Mouse (Mus musculus): Measurements from ENCODE around the gene Atp2b2.
"Not testable (repeated sequence)": the region's sequence is repeated elsewhere in the genome, so short reads cannot be mapped to it uniquely, and the experiment has no call there.

Gene Atp2b2

DNA sequence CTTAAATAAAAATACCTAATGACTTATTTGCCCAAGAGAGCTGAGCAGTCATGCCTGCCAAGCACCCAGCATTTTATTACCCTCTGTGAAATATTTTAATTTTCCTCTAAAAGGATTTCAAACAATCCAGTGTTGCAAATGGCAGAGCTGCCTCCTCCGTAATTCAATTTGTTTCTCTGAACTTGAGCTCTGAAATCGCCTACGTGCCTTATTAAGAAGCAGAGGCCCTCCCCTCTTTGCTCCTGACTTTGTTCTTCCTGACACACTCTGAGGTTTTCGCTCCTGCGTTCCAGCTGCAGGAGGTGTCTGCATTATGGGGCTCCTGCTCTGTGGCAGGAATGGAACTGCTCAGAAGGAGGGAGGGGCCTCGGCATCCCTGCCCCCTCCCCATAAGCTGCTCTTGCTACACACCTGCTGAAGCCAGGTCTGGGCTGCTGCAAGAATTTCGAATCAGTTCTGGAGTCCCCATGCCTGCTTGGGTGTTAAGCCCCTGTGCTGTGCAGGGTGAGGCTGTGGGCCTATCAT is 264.1 kb downstream of the Atp2b2 start:
- no peak for DNase-seq

DNA sequence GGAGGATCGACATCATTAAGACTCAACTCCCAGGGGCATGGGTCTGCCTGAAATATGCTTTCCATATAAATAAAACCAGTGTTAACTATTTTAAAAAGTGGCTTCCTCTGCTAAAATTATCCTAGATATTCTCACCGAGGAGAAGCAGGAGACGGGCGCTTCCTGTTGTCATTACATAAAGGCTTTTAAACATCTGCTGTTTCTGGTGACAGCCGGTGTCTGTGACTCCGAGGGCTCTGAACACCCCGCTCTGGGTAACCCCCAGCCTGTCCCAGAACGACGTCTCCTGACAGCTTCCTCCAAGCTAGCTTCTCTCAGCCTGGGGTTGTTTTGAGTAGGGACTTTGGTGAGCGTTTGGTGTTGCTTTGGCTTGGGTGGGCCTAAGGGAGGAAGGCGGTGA is 273.6 kb downstream of the Atp2b2 start:
- DNase-seq = no peak

DNA sequence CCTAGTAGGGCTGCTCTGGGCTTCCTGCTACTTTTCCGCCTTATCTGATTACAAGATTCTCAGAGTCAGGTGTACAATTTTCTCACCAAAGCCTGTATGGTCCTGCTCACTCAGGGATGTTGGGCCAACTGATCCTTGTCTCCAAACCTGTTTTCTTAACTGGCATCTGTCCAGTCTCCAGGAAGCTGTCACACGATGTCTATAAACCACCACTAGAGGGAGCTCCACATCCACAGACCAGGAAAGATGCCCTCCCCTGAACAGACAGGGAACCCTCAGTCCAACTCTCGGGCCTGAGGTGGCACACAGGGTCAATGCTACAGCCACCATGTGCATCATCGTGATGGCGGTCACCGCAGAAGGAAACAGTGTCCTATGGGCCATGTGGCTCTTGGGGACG is 280.8 kb downstream of the Atp2b2 start:
- peak; percentile 66 for DNase-seq

DNA sequence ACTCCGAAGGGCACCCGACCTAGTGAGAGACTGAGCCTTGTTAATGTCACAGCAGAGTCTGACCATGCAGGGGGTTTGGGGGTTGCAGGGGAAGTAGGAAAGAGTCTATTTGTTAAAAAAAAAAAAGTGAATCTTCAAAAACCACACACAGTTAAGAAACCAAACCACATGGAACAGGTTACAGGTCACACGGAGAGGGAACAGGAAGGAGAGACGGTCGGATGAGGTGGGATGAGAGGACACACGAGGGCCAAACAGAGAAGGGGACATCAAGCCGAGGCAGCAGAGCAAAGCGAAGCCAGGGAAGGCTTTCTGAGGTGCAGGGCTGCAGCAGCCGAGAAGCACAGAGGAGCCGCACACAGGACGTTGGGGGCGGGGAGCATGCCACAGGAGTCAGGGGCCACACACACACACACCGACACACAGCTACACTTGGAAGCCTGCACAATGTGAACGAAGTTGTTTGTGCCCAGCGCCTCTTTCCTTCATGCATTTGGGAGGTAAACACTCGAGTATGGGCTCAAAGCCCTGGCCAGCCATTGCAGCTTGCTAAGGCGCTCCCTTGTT is 293.2 kb downstream of the Atp2b2 start:
- no peak for DNase-seq

DNA sequence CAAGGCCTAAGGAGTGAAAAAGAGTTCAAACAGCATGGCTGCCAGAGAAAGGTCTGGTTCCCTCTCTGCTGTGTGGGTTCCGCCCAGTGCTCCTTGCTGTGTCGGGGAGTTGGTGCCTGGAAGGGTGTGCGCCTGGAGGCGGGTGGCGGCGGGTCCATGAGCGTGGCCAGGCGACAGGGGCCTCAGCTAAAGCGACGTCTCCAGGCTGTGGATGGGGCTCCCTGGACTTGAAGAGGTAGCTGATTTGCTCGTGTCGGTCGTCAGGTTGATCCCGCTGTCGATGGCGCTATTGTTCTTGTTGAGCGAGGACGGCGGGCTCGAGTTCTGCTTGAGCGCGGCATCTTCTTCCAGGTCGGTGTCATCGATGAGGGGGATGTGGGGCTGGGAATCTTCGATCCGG is 294.1 kb downstream of the Atp2b2 start:
- DNase-seq = no peak

DNA sequence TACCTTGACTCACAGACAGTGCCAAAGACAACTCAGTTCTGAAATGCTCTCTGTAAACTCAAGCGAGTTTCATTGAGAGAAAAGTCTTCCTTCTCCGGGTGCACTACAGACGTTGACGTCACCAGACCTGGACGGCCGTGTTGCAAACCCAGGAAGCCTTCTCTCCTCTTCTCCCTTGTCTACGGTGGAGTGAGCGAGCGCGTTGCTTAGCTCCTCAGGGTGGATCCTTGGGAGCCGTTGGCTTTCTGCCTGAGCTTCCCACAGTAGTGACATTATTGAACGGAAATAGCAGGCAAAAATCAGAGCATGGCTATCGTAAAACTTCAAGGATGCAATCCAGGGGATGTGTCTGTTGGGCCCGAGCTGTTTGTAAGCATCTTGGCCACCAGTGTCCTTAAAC is 295.1 kb downstream of the Atp2b2 start:
- DNase-seq = no peak

DNA sequence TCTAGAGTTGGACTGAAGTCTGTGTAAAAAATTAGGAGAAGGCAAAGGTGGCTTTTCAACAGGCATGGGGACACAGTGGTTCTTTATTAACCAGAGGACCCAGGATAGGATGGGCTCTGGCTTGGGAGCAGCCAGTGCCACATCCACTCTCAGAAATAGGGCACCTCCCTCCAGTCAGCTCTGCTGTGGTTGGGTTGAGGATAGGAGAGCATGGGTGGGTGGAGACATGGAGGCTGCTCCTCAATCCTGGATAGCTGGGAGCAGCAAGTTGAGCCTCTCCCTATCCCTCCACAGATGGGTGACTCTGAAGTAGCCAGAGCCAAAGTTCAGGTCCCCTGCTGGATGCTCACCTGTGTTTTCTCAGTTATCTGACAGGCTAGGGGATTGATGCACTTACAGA is 297.3 kb downstream of the Atp2b2 start:
- no peak for DNase-seq

DNA sequence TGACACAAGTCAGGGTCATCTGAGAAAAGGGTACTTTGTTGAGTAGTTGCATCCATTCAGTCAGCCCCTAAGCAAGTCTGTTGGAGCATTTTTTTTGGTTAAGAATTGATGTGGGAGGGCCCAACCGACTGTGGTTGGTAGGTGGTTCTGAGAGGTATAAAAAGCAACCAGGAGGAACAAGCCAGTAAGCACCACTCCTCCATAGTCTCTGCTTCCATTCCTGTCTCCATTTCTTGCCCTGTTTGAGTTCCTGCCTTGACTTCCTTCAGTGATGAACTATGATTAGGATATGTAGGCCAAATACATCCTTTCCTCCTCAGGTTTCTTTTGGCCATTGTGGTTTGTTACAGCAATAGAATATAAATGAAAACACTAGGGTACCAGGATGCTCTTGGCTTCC is 299.3 kb downstream of the Atp2b2 start:
- no peak for DNase-seq

DNA sequence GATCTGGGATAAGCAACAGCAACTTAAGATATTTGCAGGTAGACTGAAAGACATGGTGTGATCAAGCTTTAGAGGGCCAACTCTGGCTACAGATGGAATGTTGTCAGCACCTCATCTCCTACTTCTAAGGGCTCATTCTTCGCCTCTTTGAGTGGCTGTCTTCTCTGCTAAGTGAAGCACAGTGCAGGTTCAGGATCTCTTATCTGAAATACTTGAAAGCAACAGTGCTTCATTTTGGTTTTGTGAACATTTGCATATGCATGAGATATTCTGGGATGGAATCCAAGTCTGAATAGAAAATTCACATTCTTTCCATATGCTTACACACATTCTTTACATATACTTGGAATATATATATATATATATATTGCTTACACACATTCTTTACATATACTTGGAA is 300.1 kb downstream of the Atp2b2 start:
- DNase-seq = no peak

DNA sequence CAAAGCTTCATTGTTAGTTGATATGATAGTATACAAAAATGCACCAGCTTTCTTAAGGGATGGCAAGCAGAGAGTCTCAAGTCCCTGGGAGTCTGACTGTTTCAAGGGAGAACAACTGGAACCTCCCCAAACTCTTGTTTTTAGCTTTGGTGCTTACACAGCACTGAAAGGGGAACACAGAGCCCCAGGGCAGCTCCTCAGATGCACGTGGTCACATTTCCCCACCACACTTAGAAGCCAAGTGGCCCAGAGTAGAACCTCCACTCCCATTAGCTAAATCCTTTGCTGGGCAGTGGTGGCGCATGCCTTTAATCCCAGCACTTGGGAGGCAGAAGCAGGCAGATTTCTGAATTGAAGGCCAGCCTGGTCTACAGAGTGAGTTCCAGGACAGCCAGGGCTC is 301.0 kb downstream of the Atp2b2 start:
- no peak for DNase-seq

DNA sequence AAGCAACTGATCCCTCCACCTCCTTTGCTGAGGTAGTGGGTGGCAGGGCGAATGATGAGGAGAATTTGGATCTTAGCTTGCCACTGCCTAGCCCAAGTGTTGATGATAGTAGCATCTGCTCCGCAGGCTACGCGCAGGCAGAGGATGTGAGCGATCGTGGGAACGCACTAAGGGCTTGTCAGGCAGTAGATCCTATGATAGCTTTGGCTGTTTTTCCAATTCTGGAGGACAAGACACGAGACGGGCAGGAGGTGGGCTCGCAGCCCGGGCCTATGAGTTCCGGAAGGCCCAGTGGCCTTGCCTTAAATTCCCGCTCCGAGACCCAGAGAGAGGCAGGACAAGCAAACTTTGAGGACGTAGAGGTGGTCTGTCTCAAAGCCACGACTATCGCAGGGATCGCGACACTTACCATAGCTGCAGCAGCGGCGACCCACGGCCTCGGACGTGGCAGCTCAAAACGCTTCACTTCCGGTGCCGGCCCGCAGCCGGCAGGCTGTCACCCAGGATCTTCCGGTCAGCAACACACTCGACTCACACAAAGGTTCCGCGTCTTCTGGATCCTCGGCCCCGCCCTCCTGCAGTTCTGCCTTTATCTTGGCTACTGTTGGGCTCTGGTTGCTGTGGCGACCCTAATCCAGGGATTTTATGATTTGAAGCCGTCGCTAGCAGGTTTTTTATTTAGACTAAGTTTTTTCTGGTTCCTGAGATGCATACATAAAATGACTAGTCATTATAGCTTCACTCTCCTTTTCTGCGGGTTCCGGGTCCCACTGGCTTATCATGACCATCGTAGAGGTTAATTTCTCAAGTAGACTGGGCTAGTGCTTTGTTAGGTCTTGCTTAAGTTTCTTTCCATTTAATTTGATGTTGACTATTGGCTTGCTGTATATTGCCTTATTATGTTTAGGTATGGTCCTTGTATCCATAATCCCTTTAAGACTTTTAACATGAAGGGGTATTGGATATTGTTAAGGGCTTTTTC is 301.9 kb downstream of the Atp2b2 start, which contains the start of gene Sec13:
Sec13 (minus strand) TSS at position 508 of the 982 bp plus-strand sequence.
- peak; percentile 77 for DNase-seq

DNA sequence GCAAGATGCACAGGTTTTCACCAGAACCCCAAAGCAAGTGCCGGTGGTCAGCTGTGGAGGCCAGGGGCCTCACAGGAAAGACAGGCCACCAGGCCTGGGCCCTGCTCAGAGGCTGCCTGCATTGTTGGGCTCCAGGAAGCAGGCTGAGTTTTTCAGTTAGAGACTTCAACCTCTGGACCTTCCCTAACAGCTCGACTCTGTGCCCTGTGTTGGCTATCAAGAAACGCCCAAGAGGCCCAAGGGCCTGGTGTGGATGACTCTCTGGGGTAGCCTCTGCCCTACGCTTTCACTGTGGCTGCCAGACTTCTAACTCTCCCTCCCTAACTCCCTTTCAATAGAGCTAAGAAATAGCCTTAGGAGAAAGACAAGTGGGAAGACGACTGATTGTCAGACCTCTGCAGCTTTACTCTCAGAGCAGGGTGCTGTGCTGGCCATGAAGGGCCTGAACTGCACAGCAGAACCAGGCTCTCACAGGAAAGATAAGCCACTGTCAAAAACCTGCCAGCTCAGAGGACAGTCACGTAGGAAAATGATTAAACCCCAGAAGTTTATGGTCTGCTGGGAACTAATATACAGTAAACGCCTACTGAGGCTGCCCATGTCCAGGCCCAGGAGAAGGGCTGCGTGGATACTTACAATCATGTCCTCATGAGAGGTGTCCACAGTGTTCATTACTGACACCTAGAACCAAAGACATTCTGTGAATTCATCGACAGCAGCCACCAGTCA is 304.9 kb downstream of the Atp2b2 start:
- DNase-seq = no peak

DNA sequence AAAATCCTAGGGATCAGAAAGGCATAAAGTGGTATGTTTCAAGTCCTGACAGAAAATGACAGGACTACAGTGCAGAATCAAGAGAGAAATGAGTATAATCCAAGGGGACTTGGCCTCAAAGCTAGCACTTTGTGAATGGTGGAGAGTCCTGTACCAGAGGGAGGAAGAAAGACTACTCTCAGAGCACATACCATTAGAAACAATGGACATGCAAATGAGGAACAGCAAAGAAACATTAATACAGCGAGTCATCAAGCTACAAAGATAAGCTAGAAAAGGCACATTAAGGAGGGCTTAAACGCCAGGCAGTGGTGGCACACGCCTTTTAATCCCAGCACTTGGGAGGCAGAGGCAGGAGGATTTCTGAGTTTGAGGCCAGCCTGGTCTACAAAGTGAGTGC is 311.1 kb downstream of the Atp2b2 start:
- DNase-seq = no peak

DNA sequence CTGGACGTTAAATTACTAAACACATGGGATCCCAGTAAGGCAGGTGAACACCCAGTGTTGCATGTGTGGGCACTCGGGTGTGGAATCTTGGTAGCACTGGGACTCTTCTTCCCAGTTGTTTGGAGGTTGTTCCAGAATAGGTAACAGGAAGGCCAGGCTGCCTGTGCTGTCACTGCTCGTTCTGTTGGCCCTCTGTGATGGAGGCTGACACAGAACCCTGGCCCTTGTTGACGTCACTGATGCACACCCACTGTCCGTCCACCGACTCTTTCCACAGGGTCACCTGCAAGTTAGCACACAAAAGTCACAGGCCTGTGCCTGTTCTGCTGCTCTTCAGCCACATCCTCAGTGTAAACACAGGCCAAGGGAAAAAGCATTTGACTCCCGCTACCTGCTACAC is 314.2 kb downstream of the Atp2b2 start:
- DNase-seq = no peak

DNA sequence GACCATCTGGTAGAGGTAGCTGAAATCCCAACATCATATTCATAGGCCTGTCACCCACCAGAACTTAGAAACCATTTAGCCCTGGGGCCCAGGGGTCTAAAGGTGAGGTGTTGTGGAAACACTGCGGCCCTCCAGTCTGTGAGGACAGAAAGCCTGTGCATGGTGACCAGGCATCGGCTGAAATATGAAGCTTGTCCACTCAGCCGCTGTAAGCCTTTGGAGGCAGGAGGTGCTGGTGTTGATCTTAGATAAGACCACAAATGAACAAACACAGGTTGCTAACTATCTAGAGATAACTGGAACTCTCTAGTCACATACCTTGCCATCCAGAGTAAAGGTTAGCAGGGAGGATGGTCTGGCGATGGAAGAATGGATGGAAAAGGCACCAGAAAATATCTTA is 321.4 kb downstream of the Atp2b2 start:
- DNase-seq = no peak

DNA sequence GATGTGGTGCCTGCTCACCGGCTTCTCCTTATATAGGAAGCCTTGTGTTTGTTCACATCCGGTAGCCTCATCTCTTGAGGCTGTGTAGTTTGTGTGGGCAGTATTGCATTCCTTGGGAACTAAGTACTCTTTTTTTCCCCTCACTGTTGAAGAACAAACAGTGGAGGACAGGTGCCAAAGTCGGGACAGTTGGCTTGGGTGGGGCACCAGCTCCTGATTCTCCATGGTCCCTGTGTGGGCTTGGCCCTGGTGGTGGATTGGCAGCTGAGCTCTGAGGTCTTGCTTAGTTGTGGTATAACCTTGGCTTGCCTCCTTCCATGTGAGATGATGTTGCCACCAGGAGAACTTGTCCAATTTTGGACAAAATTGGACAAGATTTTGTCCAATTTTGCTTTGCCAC is 322.5 kb downstream of the Atp2b2 start, which contains the start of gene Ghrl:
Ghrl (minus strand) TSS at position 3 of the 400 bp plus-strand sequence.
- DNase-seq = no peak

DNA sequence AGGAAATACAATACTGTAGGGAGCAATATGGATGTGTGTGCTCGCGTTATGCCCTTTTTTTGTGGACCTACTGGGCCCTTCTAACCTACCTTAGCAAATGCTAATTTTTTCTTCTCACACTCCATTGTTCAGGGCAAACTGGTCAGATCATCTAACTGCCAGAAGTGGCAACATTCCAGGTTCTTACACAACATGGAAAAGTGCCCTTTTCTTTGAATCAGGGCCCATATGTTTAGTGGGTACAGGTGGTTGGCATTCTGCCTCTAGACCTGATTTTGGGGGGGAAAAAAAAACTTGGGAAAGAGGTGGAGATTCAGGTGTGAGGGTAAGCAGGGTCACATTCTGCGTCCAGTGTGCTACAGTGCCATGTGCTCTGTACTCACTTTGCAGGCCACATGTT is 324.9 kb downstream of the Atp2b2 start:
- DNase-seq = peak; percentile 42

DNA sequence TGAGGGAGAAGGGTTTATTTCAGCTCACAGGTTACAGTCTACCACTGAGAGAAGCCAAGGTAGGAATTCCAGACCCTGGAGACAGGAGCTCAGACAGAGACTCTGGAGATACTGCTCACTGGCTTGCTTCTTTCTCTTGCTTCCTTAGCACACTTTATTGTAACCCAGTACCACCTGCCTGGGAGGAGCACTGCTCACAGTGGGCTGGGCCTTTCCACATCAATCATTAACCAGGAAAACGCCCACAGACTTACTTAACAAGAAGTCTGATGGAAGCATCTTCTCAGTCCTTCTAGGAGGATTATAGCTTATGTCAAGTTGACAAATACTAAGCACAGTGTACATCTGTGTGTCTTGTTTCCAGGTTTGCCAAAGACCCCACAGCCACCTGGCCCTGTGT is 327.6 kb downstream of the Atp2b2 start:
- no peak for DNase-seq

DNA sequence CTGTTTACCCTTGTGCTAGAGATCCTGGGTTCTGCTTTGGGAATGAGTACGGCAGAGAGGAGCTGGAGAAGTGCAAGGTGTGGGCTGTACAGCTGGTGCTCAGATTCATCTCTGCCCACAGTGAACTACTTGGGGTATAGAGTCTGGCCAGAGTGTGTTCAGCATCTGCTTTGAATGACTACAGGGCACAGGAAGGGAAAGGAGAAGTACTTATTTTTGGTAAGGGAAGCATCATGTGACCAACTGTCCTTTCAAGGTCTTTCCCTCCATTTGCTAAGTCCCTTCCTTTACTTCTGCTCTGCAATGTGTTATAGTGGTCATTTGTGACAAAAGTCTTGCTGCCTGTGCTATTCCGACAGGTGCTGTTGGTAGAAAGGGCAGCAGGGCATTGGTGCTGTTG is 328.1 kb downstream of the Atp2b2 start:
- DNase-seq = no peak

DNA sequence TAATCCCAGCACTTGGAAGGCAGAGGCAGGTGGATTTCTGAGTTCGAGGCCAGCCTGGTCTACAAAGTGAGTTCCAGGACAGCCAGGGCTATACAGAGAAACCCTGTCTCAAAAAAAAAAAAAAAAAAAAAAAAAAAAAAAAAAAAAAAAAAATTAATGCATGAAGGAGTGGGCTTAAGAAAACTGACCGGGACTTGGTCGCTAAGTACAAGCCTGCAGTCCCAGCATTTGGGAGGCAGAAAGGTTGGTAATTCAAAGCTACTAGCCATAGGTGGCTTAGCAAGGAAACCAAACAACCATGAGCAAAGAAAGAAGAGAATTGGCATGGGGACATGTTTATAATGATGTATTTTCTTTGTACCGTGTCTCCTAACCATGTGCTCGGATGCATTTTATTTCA is 329.0 kb downstream of the Atp2b2 start:
- DNase-seq = not testable (repeated sequence)

DNA sequence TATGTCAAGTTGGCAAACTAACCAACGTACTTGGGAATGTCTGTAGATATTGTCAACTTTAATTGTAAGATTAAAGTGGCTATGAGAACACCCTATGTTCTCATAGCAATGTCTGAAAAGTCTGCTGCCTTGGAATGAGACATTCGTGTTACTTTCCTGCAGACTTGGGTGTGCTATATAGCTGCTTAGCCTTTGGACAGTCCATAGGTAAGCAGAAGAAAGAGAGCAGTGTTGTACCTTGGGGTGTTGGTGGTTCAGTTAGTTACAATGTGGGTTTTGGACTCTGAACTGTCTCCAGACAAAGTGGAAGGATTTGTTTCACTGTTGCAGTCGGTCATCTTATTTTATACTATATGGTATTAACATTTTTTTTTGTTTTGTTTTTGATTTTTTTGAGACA is 329.7 kb downstream of the Atp2b2 start:
- DNase-seq = no peak

DNA sequence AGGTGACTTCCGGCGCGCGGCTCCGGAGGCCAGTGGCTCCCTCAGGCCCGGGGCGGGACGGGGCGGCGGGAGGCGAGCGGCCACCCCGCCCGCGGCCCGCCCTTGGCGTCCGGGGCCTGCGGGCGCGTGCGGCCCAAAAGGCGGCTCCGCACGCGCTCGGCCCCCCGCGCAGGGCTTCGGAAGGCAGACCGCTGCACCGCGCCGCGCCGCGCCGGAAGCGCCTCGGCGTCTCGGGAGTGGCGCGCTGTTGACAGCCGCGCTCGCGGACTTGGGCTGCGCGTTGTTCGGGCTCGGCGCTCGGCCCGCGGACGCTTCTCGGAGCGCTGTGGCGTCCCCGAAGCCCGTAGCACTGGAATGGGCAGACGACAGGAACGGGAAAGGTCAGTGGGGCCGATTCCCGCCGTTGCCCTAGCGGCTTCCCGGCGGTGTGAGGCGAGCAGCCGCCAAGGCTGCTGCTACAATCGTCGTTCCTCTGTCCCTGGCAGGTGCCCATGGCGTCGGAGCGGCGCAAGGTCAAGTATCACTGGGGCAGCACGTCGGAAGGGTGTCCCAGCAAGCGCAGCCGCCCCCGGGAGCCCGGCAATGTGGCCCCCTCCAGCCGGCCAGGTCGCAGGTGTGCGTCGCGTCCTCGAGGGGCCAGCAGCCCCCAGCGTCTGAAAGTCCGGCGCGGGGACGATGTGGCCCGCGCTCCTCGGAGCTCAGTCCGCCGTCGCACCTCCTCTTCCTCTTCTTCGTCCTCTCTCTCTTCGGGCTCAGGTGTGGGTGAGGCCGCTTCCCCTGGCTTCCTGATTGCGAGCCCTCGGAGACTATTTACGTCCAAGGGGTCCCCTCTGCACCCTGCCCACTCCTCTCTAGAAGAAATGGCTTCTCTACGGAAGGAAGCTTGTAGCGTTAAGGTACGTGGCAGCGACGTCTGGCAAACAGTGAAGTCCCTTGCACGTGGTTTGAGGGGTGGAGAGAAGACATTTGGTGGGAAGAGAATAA is 344.9 kb downstream of the Atp2b2 start:
- peak; percentile 59 for DNase-seq
